ENCODE assay signal across 7 mouse cellular contexts in genomic region chr15:78437237-78438017, GRCm38 (mm10). TPM values are rescaled to one million over a fixed set of nuclear protein-coding genes. Genes with fewer than 3 reads are reported as not detected.
A peak's percentile ranks its signal among the peaks of the same experiment; 100 is the strongest.
DNase-seq lines count a peak whose midpoint lies in the region; ATAC-seq and TF ChIP-seq lines count a peak whose summit lies in the region.

No protein-coding gene starts in this region.

- peak overlapping the region; percentile 48 for H3K4me2 ChIP-seq in forebrain, embryonic 16.5 days (ENCODE audit: low read length)
- peak overlapping the region; percentile 45 for H3K4me2 ChIP-seq in limb, embryonic 14.5 days (replicated peaks; ENCODE audit: low read depth, low read length, severe bottlenecking)

- H3K9me3 ChIP-seq in forebrain, embryonic 16.5 days (ENCODE audit: control insufficient read depth, low read length), result no peaks in the 10 kb centered on the region
- no peaks in the 10 kb centered on the region for H3K9me3 ChIP-seq in hindbrain, embryonic 10.5 days
- H3K9me3 ChIP-seq in limb, embryonic 14.5 days (ENCODE audit: control insufficient read depth, low read length), result no peaks in the 10 kb centered on the region

- peak; percentile 19; the same call in 1 of the 2 replicates for ATAC-seq in forebrain, embryonic 16.5 days
- peak; percentile 45 for ATAC-seq in limb, embryonic 14.5 days (ENCODE audit: low FRiP score, low read depth)
- ATAC-seq in erythroblast, adult 5-6 weeks (replicated peaks; ENCODE audit: low FRiP score, poor library complexity, severe bottlenecking), result no peak

- peak; percentile 32 for DNase-seq in NIH3T3 (ENCODE audit: low read depth)
- DNase-seq in adrenal gland, postnatal 4 days (ENCODE audit: low spot score in 2 of 2), result peak; percentile 41 to 68
- DNase-seq in hindbrain, embryonic 10.5 days (ENCODE audit: low spot score), result peak; percentile 52
- peak; percentile 45 for DNase-seq in limb, embryonic 14.5 days (ENCODE audit: low spot score)
- DNase-seq in neural tube, embryonic 10.5 days (ENCODE audit: extremely low spot score, low spot score), result peak; percentile 56

- no peak for TF ChIP-seq POLR2A in limb, embryonic 14.5 days (IDR thresholded peaks at IDR 0.05; ENCODE audit: borderline replicate concordance, extremely low read depth, insufficient read depth, insufficient read length)

- H3K4me3 ChIP-seq in forebrain, embryonic 16.5 days (replicated peaks; ENCODE audit: low read length), result peak overlapping the region; percentile 18; the same call in 1 of the 2 replicates
- peak overlapping the region; percentile 46 for H3K4me3 ChIP-seq in hindbrain, embryonic 10.5 days
- peak overlapping the region; percentile 20; the same call in 1 of the 2 replicates for H3K4me3 ChIP-seq in limb, embryonic 14.5 days (replicated peaks; ENCODE audit: low read length)

- peak overlapping the region; percentile 51 for H3K9ac ChIP-seq in forebrain, embryonic 16.5 days (replicated peaks; ENCODE audit: low read depth, low read length)
- peak overlapping the region; percentile 28; the same call in 1 of the 2 replicates for H3K9ac ChIP-seq in limb, embryonic 14.5 days (ENCODE audit: low read depth, low read length, severe bottlenecking)

- WGBS in forebrain, embryonic 16.5 days, result 16% methylated on average over 23 of the region's 23 CpGs
- WGBS in hindbrain, embryonic 10.5 days, result 11% methylated on average over 23 of the region's 23 CpGs
- 16% methylated on average over 22 of the region's 23 CpGs for WGBS in limb, embryonic 14.5 days

- peaks cover 23% of the 10 kb centered on the region for H3K4me1 ChIP-seq in forebrain, embryonic 16.5 days (replicated peaks; ENCODE audit: control insufficient read depth, insufficient read depth, low read length)
- peaks cover 89% of the 10 kb centered on the region for H3K4me1 ChIP-seq in hindbrain, embryonic 10.5 days (replicated peaks)
- H3K4me1 ChIP-seq in limb, embryonic 14.5 days (ENCODE audit: control insufficient read depth, insufficient read depth, low read length), result peaks cover 12% of the 10 kb centered on the region

- H3K27ac ChIP-seq in forebrain, embryonic 16.5 days (ENCODE audit: low read length), result peak overlapping the region; percentile 9
- H3K27ac ChIP-seq in hindbrain, embryonic 10.5 days, result peak overlapping the region; percentile 87
- H3K27ac ChIP-seq in limb, embryonic 14.5 days (replicated peaks; ENCODE audit: low read depth, low read length), result no peak overlapping the region

- H3K27me3 ChIP-seq in forebrain, embryonic 16.5 days (replicated peaks; ENCODE audit: control insufficient read depth, insufficient read depth, low read length), result no peaks in the 10 kb centered on the region
- H3K27me3 ChIP-seq in hindbrain, embryonic 10.5 days (ENCODE audit: insufficient read depth, poor library complexity, severe bottlenecking), result peaks cover 26% of the 10 kb centered on the region
- H3K27me3 ChIP-seq in limb, embryonic 14.5 days (ENCODE audit: control insufficient read depth, insufficient read depth, low read length), result 0 out of 2 replicates have a peak, but pooled peaks cover 6% of the 10 kb centered on the region

- H3K36me3 ChIP-seq in forebrain, embryonic 16.5 days (ENCODE audit: control insufficient read depth, insufficient read depth), result 0 out of 2 replicates have a peak, but pooled peaks cover 3% of the 10 kb centered on the region
- peaks cover 38% of the 10 kb centered on the region for H3K36me3 ChIP-seq in hindbrain, embryonic 10.5 days
- H3K36me3 ChIP-seq in limb, embryonic 14.5 days (ENCODE audit: control insufficient read depth, insufficient read depth, low read length), result peaks cover 40% of the 10 kb centered on the region

RNA-seq across cellular contexts. Expression of gene Kctd17, which starts 9.1 kb away (rescaled TPM):
- 100 to 1,000 TPM; 107 to 113 TPM for total RNA-seq in adrenal gland, postnatal 4 days (2021)
- polyA plus RNA-seq in forebrain, embryonic 16.5 days (2015; fragmentation: Nextera tagmentation; extraction: Ambion mirVana), result 105 and 141 TPM in 2 replicates
- 66.4 and 73.5 TPM in 2 replicates for polyA plus RNA-seq in hindbrain, embryonic 10.5 days (2016; fragmentation: Nextera tagmentation; extraction: Ambion mirVana)
- polyA plus RNA-seq in limb, embryonic 14.5 days (2012; rRNA removed), result 149 and 212 TPM in 2 replicates
- polyA plus RNA-seq in limb, embryonic 14.5 days (2014; fragmentation: Nextera tagmentation; extraction: Ambion mirVana), result 47.9 and 49.3 TPM in 2 replicates
- 1.0 TPM in 1 of 2 replicates, not detected in the other for total RNA-seq in erythroblast, adult 5-6 weeks (2015; ENCODE audit: low replicate concordance)
- 0.98 and 2.0 TPM in 2 replicates for total RNA-seq in erythroblast, adult 5-6 weeks (2017; ENCODE audit: low replicate concordance)

RNA-seq across cellular contexts. Expression of gene Tmprss6, which starts 31.0 kb away (rescaled TPM):
- total RNA-seq in adrenal gland, postnatal 4 days (2021), result 10 to 100 TPM in 1 of 2 experiments, 1 to 10 TPM in 1; 1.8 to 22.4 TPM
- polyA plus RNA-seq in forebrain, embryonic 16.5 days (2015; fragmentation: Nextera tagmentation; extraction: Ambion mirVana), result 0.06 and 0.22 TPM in 2 replicates
- polyA plus RNA-seq in hindbrain, embryonic 10.5 days (2016; fragmentation: Nextera tagmentation; extraction: Ambion mirVana), result not detected in 2 replicates
- 0.05 and 0.08 TPM in 2 replicates for polyA plus RNA-seq in limb, embryonic 14.5 days (2012; rRNA removed)
- polyA plus RNA-seq in limb, embryonic 14.5 days (2014; fragmentation: Nextera tagmentation; extraction: Ambion mirVana), result 0.08 and 0.58 TPM in 2 replicates
- total RNA-seq in erythroblast, adult 5-6 weeks (2015; ENCODE audit: low replicate concordance), result 1.0 TPM in 1 of 2 replicates, not detected in the other
- total RNA-seq in erythroblast, adult 5-6 weeks (2017; ENCODE audit: low replicate concordance), result 0.70 TPM in 1 of 2 replicates, not detected in the other

RNA-seq across cellular contexts. Expression of gene Mpst, which starts 31.2 kb away (rescaled TPM):
- 10 to 100 TPM; 52.8 to 53.8 TPM for total RNA-seq in adrenal gland, postnatal 4 days (2021)
- 4.4 and 5.0 TPM in 2 replicates for polyA plus RNA-seq in forebrain, embryonic 16.5 days (2015; fragmentation: Nextera tagmentation; extraction: Ambion mirVana)
- 1.4 and 1.5 TPM in 2 replicates for polyA plus RNA-seq in hindbrain, embryonic 10.5 days (2016; fragmentation: Nextera tagmentation; extraction: Ambion mirVana)
- 53.8 and 78.4 TPM in 2 replicates for polyA plus RNA-seq in limb, embryonic 14.5 days (2012; rRNA removed)
- 1.8 and 2.7 TPM in 2 replicates for polyA plus RNA-seq in limb, embryonic 14.5 days (2014; fragmentation: Nextera tagmentation; extraction: Ambion mirVana)
- total RNA-seq in erythroblast, adult 5-6 weeks (2015; ENCODE audit: low replicate concordance), result 7.7 and 10.4 TPM in 2 replicates
- total RNA-seq in erythroblast, adult 5-6 weeks (2017; ENCODE audit: low replicate concordance), result 22.4 and 39.6 TPM in 2 replicates

RNA-seq across cellular contexts. Expression of gene Tst, which starts 31.7 kb away (rescaled TPM):
- 100 to 1,000 TPM; 217 to 242 TPM for total RNA-seq in adrenal gland, postnatal 4 days (2021)
- 25.1 and 28.4 TPM in 2 replicates for polyA plus RNA-seq in forebrain, embryonic 16.5 days (2015; fragmentation: Nextera tagmentation; extraction: Ambion mirVana)
- polyA plus RNA-seq in hindbrain, embryonic 10.5 days (2016; fragmentation: Nextera tagmentation; extraction: Ambion mirVana), result 7.7 and 10.9 TPM in 2 replicates
- 8.3 and 9.1 TPM in 2 replicates for polyA plus RNA-seq in limb, embryonic 14.5 days (2012; rRNA removed)
- polyA plus RNA-seq in limb, embryonic 14.5 days (2014; fragmentation: Nextera tagmentation; extraction: Ambion mirVana), result 12.4 and 12.8 TPM in 2 replicates
- total RNA-seq in erythroblast, adult 5-6 weeks (2015; ENCODE audit: low replicate concordance), result 5.2 and 6.0 TPM in 2 replicates
- 3.5 and 8.1 TPM in 2 replicates for total RNA-seq in erythroblast, adult 5-6 weeks (2017; ENCODE audit: low replicate concordance)

RNA-seq across cellular contexts. Expression of gene Tex33, which starts 41.7 kb away (rescaled TPM):
- not detected for total RNA-seq in adrenal gland, postnatal 4 days (2021)
- not detected in 2 replicates for polyA plus RNA-seq in forebrain, embryonic 16.5 days (2015; fragmentation: Nextera tagmentation; extraction: Ambion mirVana)
- polyA plus RNA-seq in hindbrain, embryonic 10.5 days (2016; fragmentation: Nextera tagmentation; extraction: Ambion mirVana), result not detected in 2 replicates
- not detected in 2 replicates for polyA plus RNA-seq in limb, embryonic 14.5 days (2012; rRNA removed)
- not detected in 2 replicates for polyA plus RNA-seq in limb, embryonic 14.5 days (2014; fragmentation: Nextera tagmentation; extraction: Ambion mirVana)
- total RNA-seq in erythroblast, adult 5-6 weeks (2015; ENCODE audit: low replicate concordance), result not detected in 2 replicates
- total RNA-seq in erythroblast, adult 5-6 weeks (2017; ENCODE audit: low replicate concordance), result not detected in 2 replicates
